Mouse (Mus musculus) limb, embryonic 14.5 days (tissue): ENCODE data around the gene Tstd2. TPM values are rescaled to one million over a fixed set of nuclear protein-coding genes. Genes with fewer than 3 reads are reported as not detected.

ENCODE experiments used
- ATAC-seq: fragments of 200-750 bp; cut with Nextera tagmentation; 2 replicates; pipeline ENCODE4 v1.8.0; 2017; ENCODE audit warnings: low read depth, moderate number of reproducible peaks, moderate TSS enrichment; ENCODE audit not compliant: low FRiP score
- DNase-seq: peaks from one replicate; pipeline ENCODE4 v3.0.0-alpha.2; 2015; ENCODE audit warnings: low spot score
- H3K27ac ChIP-seq: fragments of 300-500 bp; sonication (generic); replicated peaks from 2 replicates; pipeline ENCODE4 v1.5.1; 2014; ENCODE audit warnings: low read depth, mild to moderate bottlenecking, low read length, moderate library complexity, mixed read lengths
- H3K27me3 ChIP-seq: fragments of 300-500 bp; sonication (generic); 2 replicates; pipeline ENCODE4 v1.6.1; 2014; ENCODE audit warnings: low read length, mixed read lengths; ENCODE audit not compliant: control insufficient read depth, insufficient read depth
- H3K36me3 ChIP-seq: fragments of 300-500 bp; sonication (generic); 2 replicates; pipeline ENCODE4 v1.6.1; 2014; ENCODE audit warnings: mild to moderate bottlenecking, low read length, moderate library complexity, mixed read lengths; ENCODE audit not compliant: control insufficient read depth, insufficient read depth
- H3K4me1 ChIP-seq: fragments of 300-500 bp; sonication (generic); 2 replicates; pipeline ENCODE4 v1.6.1; 2014; ENCODE audit warnings: antibody characterized with exemption, low read length, mixed read lengths; ENCODE audit not compliant: control insufficient read depth, insufficient read depth
- H3K4me2 ChIP-seq: fragments of 300-500 bp; sonication (generic); replicated peaks from 2 replicates; pipeline ENCODE4 v1.6.1; 2014; ENCODE audit warnings: low read depth, mild to moderate bottlenecking, low read length, moderate library complexity; ENCODE audit not compliant: severe bottlenecking
- H3K4me3 ChIP-seq: fragments of 300-500 bp; sonication (generic); replicated peaks from 2 replicates; pipeline ENCODE4 v1.5.1; 2014; ENCODE audit warnings: low read length
- H3K9ac ChIP-seq: fragments of 300-500 bp; sonication (generic); 2 replicates; pipeline ENCODE4 v1.6.1; 2014; ENCODE audit warnings: mild to moderate bottlenecking, low read depth, low read length, moderate library complexity; ENCODE audit not compliant: severe bottlenecking
- H3K9me3 ChIP-seq: fragments of 300-500 bp; sonication (generic); 2 replicates; pipeline ENCODE4 v1.6.1; 2016; ENCODE audit warnings: low read length; ENCODE audit not compliant: control insufficient read depth
- POLR2A ChIP-seq: fragments of 200-500 bp; IDR thresholded peaks from 2 replicates; pipeline ENCODE4 v1.8.0; 2012; ENCODE audit warnings: inconsistent platforms, mild to moderate bottlenecking, moderate library complexity, borderline replicate concordance; ENCODE audit not compliant: insufficient read depth, insufficient read length; ENCODE audit errors: extremely low read depth
- WGBS: fragments of 180-500 bp; shearing (Covaris S2); extraction: QIAGEN DNeasy Blood & Tissue Kit; methylation state at CpG from one replicate; pipeline ENCODE4 v1.1.7; 2014; 5-methylcytosine and 5-hydroxymethylcytosine counted together
- polyA plus RNA-seq, 2 experiments: library from polyadenylated mRNA; depleted of rRNA in 1 of 2; stranded (reverse) in 1 of 2; unstranded in 1 of 2; fragments of >200 nt; fragmentation: Nextera tagmentation in 1 of 2; extraction: Ambion mirVana in 1 of 2; gene quantifications; 2 replicates each; pipeline versions ENCODE4 v1.2.1 to v1.2.3; 2012 to 2014

Gene Tstd2
- polyA plus RNA-seq, 2 experiments = 17.5 to 26.6 TPM

DNA sequence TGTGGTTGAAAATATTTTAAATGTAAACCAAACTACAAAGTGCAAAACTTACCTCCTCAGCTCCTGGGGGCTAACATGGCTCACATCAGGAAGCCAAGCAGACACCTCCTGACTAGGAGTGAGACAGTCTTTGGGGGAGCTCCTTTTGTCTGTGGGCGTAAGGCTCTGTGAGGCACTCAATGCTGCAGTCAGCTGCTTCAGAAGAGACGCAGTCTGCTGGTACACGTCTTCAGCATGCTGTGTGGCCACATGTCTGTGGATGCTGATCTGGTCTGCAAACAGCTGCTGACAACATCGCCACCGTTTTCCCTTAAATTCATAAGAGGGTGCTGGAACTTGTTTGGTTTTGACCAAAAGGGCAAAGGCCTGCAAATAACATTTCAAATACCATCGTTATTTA, 6.7 kb downstream of the Tstd2 start:
- Histone ChIP-seq H3K36me3 (peaks cover 70% of the 10 kb centered on the region), H3K4me2 (no peak overlapping the region), H3K4me3 (no peak overlapping the region), H3K9me3 (no peaks in the 10 kb centered on the region), H3K9ac (no peak overlapping the region), H3K27me3 (no peaks in the 10 kb centered on the region), H3K27ac (no peak overlapping the region), H3K4me1 (0 out of 2 replicates have a peak, but pooled peaks cover under 1% of the 10 kb centered on the region)
- whole genome bisulfite sequencing = 83% methylated on average over 6 of the region's 6 CpGs
- ATAC-seq = no peak
- no peak for TF ChIP-seq POLR2A
- no peak for DNase-seq

DNA sequence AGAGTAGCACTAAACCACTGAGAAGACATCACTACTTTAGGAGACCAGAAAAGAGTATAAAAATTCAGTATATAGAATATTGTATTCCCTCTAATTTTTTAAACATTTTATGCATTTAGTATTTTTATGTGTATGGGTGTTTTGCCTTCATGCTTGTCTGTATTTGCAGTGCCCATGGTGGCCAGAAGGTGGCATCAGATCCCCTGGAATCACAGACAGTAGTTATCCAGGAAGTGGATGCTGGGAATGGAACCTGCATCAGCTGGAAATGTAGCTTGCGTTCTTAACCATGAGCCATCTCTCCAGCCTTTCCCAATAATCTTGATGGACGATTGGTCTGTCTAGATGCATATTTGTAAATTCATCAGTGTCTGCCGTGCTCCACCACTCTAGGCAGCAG, 8.3 kb downstream of the Tstd2 start:
- no peak overlapping the region for H3K4me2 ChIP-seq
- no peak overlapping the region for H3K27ac ChIP-seq
- ATAC-seq (no peak), DNase-seq (peak; percentile 32)
- no peak for TF ChIP-seq POLR2A
- H3K4me3 ChIP-seq = no peak overlapping the region
- H3K9me3 ChIP-seq = no peaks in the 10 kb centered on the region
- no peaks in the 10 kb centered on the region for H3K4me1 ChIP-seq
- WGBS = 77% methylated on average over 3 of the region's 3 CpGs
- no peak overlapping the region for H3K9ac ChIP-seq
- peaks cover 76% of the 10 kb centered on the region for H3K36me3 ChIP-seq
- H3K27me3 ChIP-seq = no peaks in the 10 kb centered on the region

DNA sequence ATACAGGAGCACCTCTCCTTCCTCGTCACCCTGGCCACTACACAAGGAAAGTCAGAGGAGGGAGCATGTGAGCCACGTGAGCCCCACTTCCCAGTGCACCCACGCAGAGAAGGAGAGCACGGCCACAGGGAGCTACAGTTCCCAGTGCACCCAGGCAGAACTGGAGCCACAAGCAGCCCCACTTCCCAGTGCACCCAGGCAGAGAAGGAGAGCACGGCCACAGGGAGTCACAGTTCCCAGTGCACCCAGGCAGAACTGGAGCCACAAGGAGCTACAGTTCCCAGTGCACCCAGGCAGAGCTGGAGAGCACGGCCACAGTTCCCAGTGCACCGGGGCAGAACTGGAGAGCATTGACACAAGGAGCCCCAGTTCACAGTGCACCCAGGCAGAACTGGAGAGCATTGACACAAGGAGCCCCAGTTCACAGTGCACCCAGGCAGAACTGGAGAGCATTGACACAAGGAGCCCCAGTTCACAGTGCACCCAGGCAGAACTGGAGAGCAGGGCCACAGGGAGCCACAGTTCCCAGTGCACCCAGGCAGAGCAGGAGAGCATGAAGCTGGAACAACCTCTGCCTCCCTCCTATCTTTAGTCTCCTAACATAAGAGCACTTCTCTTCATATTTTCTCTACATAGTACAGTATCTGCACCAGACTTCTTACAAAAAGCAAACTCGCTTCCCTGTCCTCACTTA, 9.0 kb downstream of the Tstd2 start:
- H3K27ac ChIP-seq = no peak overlapping the region
- no peak for TF ChIP-seq POLR2A
- no peak overlapping the region for H3K9ac ChIP-seq
- peaks cover 77% of the 10 kb centered on the region for H3K36me3 ChIP-seq
- H3K27me3 ChIP-seq = no peaks in the 10 kb centered on the region
- no peak for DNase-seq
- H3K4me1 ChIP-seq = no peaks in the 10 kb centered on the region
- no peak overlapping the region for H3K4me3 ChIP-seq
- WGBS = 97% methylated on average over 8 of the region's 8 CpGs
- H3K4me2 ChIP-seq = no peak overlapping the region
- no peak for ATAC-seq
- H3K9me3 ChIP-seq = no peaks in the 10 kb centered on the region

DNA sequence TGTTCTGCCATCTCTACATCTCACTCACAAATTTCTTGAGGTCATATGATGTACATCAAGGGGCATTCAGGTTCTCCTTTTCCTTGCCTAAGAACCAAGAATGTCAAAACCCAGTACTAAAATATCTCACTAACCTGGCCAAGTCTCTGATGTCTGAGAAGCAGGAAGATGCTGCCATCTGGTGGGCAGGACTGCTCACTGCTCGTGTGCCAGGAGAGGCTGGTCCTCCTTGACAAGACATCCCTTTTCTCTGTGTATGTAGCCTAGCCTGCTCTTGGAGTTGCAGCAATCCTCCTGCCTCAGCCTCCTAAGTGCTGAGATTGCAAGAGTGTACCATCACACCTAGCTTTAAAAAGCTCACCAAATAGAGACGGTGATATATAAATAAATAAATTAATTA, 12.0 kb downstream of the Tstd2 start:
- peak; percentile 78 for DNase-seq
- WGBS = 44% methylated on average over 2 of the region's 2 CpGs
- no peak overlapping the region for H3K4me3 ChIP-seq
- H3K4me2 ChIP-seq = no peak overlapping the region
- no peak overlapping the region for H3K9ac ChIP-seq
- no peaks in the 10 kb centered on the region for H3K4me1 ChIP-seq
- H3K36me3 ChIP-seq = peaks cover 80% of the 10 kb centered on the region
- H3K27ac ChIP-seq = no peak overlapping the region
- TF ChIP-seq POLR2A = no peak
- ATAC-seq = no peak
- H3K27me3 ChIP-seq = no peaks in the 10 kb centered on the region
- no peaks in the 10 kb centered on the region for H3K9me3 ChIP-seq

DNA sequence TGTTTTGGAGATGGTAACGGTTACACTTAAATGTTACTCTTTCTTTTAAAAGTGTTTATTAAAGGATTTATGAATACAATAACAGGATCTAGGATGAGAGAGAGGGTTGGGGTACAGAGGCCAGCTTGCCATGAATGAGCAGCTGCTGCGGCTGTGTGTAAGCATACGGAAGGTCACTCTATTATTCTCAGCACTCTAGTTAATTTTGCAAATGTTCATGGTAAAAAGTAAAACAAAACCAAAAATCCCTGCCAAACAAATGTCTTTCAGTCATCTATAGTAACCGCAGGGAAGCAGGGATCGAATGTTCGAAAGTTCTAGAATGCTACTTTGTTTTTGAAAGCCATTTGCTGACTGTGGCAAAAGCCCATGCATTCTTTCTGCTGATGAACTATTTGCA, 15.1 kb downstream of the Tstd2 start:
- H3K36me3 ChIP-seq = peaks cover 86% of the 10 kb centered on the region

DNA sequence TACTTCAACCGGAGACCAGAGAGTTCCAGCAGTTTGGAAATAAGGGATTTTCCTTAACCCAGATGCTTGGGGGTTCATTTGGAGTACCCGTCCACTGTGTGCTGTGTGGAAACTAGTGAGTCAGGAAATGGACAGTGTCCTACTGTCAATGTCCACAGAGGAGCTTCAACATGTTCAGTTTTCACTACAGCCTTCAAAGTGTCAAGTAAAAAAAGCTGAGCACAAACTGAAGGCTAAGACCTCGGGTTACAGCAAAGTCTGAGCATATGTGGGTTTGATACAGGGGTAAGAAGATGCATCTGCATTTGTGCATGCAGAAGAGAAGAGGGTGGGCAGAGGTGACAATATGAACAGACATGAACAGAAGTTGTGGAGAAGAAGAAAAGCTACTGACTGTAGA, 17.7 kb downstream of the Tstd2 start:
- no peak for DNase-seq
- H3K4me3 ChIP-seq = no peak overlapping the region
- no peak for ATAC-seq
- H3K27ac ChIP-seq = no peak overlapping the region
- H3K27me3 ChIP-seq = no peaks in the 10 kb centered on the region
- WGBS = 82% methylated on average over 3 of the region's 3 CpGs
- no peak for TF ChIP-seq POLR2A
- H3K4me2 ChIP-seq = no peak overlapping the region
- H3K9ac ChIP-seq = no peak overlapping the region
- H3K4me1 ChIP-seq = no peaks in the 10 kb centered on the region
- peaks cover 93% of the 10 kb centered on the region for H3K36me3 ChIP-seq
- H3K9me3 ChIP-seq = no peaks in the 10 kb centered on the region

More for the DNA sequence above, 15.1 kb downstream of the Tstd2 start:
- 96% methylated on average over 6 of the region's 6 CpGs for WGBS
- TF ChIP-seq POLR2A = no peak
- no peak overlapping the region for H3K4me2 ChIP-seq
- H3K4me1 ChIP-seq = no peaks in the 10 kb centered on the region
- no peak overlapping the region for H3K27ac ChIP-seq
- no peaks in the 10 kb centered on the region for H3K9me3 ChIP-seq
- no peak overlapping the region for H3K4me3 ChIP-seq
- no peak for ATAC-seq
- no peaks in the 10 kb centered on the region for H3K27me3 ChIP-seq
- H3K9ac ChIP-seq = no peak overlapping the region
- no peak for DNase-seq
